38 mouse cellular contexts compared by ENCODE assay signal in genomic region chr5:87884729-87885128, GRCm38 (mm10). TPM values are rescaled to one million over a fixed set of nuclear protein-coding genes. Genes with fewer than 3 reads are reported as not detected.
"Had no signal": no experiment of that assay in that cellular context is flagged by ENCODE, and none has a peak within 500 bp of the region (broad histone marks: within the 10 kb centered on the region; RNA-seq: fewer than 3 reads in every experiment).

Gene Odam (plus strand): TSS chr5:87885029.

- DNase-seq: left cerebral cortex, postnatal 4 days; liver; liver, embryonic 13.5 days; liver, postnatal 0 days; lung, adult 18-20 months; lung, adult 2 months; lung, embryonic 14.5 days; lung, postnatal 10 days; lung, postnatal 14 days; lung, postnatal 36 days; lung, postnatal 4 days; midbrain, embryonic 14.5 days had no signal

RNA-seq across cellular contexts. Expression of gene Odam, which starts in this region (rescaled TPM):
- polyA plus RNA-seq: limb, embryonic 10.5 days; limb, embryonic 11.5 days; limb, embryonic 12.5 days; limb, embryonic 13.5 days; limb, embryonic 14.5 days; limb, embryonic 15.5 days; liver, adult 2 months; liver, embryonic 11.5 days; liver, embryonic 12.5 days; liver, embryonic 13.5 days; liver, embryonic 14.5 days; liver, embryonic 15.5 days; liver, embryonic 16.5 days; liver, postnatal 0 days; lung, adult 2 months; lung, embryonic 14.5 days; lung, embryonic 15.5 days; lung, embryonic 16.5 days; lung, postnatal 0 days; macrophage; midbrain, embryonic 10.5 days; midbrain, embryonic 11.5 days; midbrain, embryonic 12.5 days; midbrain, embryonic 13.5 days; midbrain, embryonic 14.5 days; midbrain, embryonic 15.5 days; midbrain, embryonic 16.5 days; midbrain, postnatal 0 days; myocyte; neural tube, embryonic 11.5 days; neural tube, embryonic 12.5 days had no signal
